Mouse (Mus musculus) heart, postnatal 4 days (tissue): ENCODE measurements around the gene Gm5796. TPM values are rescaled to one million over a fixed set of nuclear protein-coding genes. Genes with fewer than 3 reads are reported as not detected.
"Not testable (repeated sequence)": the region's sequence is repeated elsewhere in the genome, so short reads cannot be mapped to it uniquely, and the experiment has no call there.

Experiments used
- DNase-seq: peaks from one replicate; pipeline ENCODE4 v3.0.0; 2021
- total RNA-seq, 2 experiments: library from RNA; stranded (reverse); gene quantifications; 2 replicates each; pipeline ENCODE4 v1.2.3; 2021

The Gm5796 gene
- total RNA-seq, result 1 to 10 TPM; 1.4 to 1.9 TPM

DNA sequence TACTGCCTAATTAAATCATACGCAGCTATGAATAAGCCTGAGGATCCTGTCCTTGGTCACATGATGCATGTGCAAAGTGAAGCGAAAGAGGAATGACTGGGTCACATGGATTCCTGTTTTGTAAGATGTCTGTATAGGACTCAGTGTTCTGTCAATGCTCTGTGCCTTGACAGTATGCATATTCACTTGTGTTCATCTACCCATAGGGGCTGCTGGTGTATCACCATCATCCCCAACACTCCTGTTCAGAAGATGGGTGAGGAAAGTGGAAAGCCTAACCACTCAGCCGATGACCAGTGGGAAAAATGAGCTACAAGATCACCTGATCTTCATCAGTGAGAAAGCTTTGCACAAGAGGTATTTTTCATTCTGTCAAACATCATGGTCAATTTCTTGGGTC, at the start of gene Gm5796:
TSS of gene Gm5796 (plus strand) at position 301 of the 400 bp plus-strand sequence.
- not testable (repeated sequence) for DNase-seq

DNA sequence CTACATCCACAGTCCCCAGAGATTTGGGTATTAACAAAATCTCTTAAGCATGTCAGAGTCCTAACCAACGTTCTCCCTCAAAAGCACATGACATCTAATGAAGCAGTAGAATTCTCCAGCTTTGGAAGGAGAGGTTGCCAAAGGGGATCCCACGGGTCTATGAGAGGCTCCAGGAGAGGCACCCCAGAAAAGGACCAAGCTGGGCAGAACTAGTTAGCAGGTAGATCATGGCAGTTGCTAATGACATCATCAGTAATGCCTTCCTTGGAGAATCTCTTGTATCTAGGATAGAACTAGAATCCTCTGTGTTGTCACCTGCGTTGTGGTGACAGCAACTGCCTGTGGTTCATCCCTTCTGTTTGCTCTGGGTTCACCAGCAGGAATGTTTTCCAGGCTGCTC, 25.6 kb upstream of the Gm5796 start, which contains the start of gene Gm3099:
TSS of gene Gm3099 (plus strand) at position 301 of the 400 bp plus-strand sequence.
- DNase-seq, result not testable (repeated sequence)

DNA sequence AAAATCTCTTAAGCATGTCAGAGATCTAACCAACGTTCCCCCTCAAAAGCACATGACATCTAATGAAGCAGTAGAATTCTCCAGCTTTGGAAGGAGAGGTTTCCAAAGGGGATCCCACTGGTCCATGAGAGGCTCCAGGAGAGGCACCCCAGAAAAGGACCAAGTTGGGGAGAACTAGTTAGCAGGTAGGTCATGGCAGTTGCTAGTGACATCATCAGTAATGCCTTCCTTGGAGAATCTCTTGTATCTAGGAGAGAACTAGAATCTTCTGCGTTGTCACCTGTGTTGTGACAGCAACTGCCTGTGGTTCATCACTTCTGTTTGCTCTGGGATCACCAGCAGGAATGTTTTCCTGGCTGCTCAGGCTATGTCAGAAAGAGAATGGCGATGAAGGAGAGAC, 60.1 kb downstream of the Gm5796 start, which contains the start of gene Gm3115:
TSS of gene Gm3115 (plus strand) at position 301 of the 400 bp plus-strand sequence.
- DNase-seq, result not testable (repeated sequence)

Other genes starting within 250 kb of the Gm5796 start
- under 1 TPM; 0.74 to 0.83 TPM for gene Gm3002, start 213.9 kb upstream of the Gm5796 start, total RNA-seq
- gene Gm3033, start 177.7 kb upstream of the Gm5796 start, total RNA-seq, result under 1 TPM in 1 of 2 experiments, not detected in 1; 0.55 TPM
- gene Gm2916, start 139.8 kb upstream of the Gm5796 start, total RNA-seq, result not detected
- not detected for gene Gm3029, start 92.2 kb upstream of the Gm5796 start, total RNA-seq
- gene Gm3095, start 60.4 kb upstream of the Gm5796 start, total RNA-seq, result under 1 TPM in 1 of 2 experiments, not detected in 1; 0.24 TPM
- not detected for gene Gm3099, start 25.5 kb upstream of the Gm5796 start, total RNA-seq
- gene Gm3115, start 60.2 kb downstream of the Gm5796 start, total RNA-seq, result under 1 TPM; 0.24 to 0.47 TPM
- gene Gm8108, start 86.6 kb downstream of the Gm5796 start, total RNA-seq, result 1 to 10 TPM; 2.3 to 3.1 TPM
- gene Gm3127, start 141.1 kb downstream of the Gm5796 start, total RNA-seq, result not detected
- gene Gm2974, start 158.6 kb downstream of the Gm5796 start, total RNA-seq, result under 1 TPM; 0.19 to 0.20 TPM
- not detected for gene Gm3138, start 225.7 kb downstream of the Gm5796 start, total RNA-seq